Mouse (Mus musculus) monocyte, adult 2 months (primary cell): ENCODE measurements around the gene Apoc3.

Experiments used
- DNase-seq, 2 experiments: peaks; one replicate each; pipeline ENCODE4 v3.0.0; 2022; ENCODE audit warnings: low spot score in 2 of 2, low read depth in 1 of 2

Gene Apoc3

GRCm38 (mm10) chr9:46235596-46235648 is at the start of gene Apoc3:
TSS of gene Apoc3 (minus strand) at chr9:46235636.
- DNase-seq: no peak

DNA sequence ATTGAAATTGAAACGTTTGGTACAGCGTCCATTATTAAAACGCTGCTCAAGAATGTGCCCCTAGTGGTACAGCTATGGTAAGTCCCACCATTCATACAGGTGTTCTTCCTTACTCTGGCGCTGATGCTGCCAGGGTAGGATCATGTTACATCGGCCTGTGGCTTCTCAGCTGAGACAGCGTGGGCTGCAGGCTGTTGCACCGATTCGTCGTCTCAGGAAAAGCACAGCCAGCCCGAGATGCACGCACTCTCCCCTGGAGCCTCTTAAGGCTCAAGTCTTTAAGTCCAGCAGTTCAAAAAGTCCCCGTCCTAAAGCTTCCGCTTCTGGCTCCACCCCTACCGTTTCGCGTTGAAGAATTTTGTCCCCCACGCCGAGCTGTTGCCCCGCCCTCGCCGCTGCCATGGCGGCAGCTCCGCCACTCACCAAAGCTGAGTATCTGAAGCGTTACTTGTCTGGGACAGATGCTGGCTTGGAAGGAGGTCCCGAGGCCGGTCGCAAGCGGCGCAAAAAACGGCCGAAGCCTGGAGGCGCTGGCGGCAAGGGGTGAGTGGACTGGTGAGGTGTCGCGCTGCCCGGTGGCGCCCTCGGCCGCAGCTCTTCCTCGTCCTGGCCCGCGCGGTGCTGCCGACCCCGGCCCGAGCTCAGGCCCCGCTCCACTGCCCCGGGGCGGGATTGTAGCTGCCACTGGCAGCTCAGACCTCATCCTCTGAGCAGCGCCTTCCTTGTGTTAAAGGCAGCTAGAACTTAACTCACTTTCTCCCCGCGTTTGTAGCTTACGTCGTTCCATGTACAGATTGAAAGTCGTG is 47.4 kb upstream of the Apoc3 start, which contains the start of gene Bud13:
Gene Bud13, plus strand, starts transcription at position 378 of the 806 bp plus-strand sequence.
- DNase-seq: peak; percentile 82 to 90

DNA sequence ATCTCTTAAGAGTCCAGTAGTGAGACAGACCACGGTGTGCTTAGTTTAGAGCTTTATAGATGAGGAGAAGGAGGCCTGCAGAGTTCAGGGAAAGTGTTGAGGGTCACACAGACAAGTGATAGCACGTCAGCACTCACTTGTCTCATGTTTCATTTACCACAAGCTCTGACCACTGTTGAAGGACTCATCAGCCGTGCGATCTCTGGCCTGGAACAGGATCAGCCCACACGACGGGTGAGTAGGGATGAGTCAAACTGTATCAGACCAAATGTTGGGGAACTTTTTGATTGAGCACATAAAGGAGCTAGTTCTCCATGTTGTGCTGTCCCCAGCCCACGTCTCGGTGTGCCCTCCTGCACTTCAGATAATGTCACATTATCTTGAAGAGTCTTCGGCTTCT is 39.1 kb upstream of the Apoc3 start:
- DNase-seq: no peak

DNA sequence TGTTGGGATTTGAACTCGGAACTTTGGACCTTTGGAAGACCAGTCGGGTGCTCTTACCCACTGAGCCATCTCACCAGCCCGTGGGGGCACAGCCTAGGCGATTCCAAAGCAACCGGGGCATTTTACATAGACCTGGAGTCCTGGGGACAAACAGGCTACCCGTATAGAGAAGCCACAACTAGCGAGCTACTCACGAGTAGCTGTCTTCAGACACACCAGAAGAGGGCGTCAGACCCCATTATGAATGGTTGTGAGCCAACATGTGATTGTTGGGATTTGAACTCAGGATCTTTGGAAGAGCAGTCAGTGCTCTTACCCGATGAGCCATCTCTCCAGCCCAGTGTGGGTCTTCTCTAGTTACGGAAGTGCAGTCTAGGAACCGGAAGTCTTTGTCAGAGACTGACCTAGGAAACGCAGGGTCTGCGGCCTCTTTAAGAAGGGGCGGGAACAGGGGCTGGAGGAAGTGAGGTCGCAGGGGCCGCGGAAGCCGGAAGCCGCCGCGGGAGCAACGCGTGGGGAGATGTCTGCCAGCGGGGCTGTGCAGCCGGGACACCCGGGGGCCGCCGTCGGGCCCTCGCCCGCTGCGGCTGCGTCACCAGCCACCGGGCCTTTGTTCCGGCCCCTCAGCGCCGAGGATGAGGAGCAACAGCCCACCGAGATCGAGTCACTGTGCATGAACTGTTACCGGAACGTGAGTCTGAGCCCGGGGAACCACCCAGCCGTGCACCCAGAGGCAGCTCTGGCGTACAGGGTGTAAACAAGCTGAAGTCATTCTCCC is 37.4 kb upstream of the Apoc3 start, which contains the start of gene Zpr1:
Gene Zpr1, plus strand, starts transcription at position 388 of the 778 bp plus-strand sequence.
- DNase-seq: peak; percentile 76 to 84

DNA sequence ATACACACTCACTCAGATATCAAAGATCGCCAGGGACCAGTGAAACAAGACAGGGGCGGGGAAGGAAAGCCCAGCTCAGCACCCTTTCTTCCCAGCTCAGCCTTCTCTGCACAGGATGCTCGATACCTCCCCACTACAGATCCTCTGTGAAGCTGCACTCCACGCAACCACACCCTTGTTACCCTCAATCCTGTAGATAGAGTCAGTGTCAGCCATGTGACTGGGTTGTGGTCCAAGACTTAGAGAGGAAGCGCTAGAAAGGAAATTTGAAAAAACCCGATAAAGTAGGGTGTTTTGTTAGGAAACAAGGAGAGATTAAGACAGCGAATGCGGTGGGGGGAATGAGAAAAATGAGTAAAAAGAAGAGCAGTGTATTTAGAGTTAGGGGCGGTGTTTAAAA is 36.6 kb upstream of the Apoc3 start:
- DNase-seq: no peak

- no peak for DNase-seq
Observed at GRCm38 (mm10) chr9:46270782-46271181, 35.3 kb upstream of the Apoc3 start.

DNA sequence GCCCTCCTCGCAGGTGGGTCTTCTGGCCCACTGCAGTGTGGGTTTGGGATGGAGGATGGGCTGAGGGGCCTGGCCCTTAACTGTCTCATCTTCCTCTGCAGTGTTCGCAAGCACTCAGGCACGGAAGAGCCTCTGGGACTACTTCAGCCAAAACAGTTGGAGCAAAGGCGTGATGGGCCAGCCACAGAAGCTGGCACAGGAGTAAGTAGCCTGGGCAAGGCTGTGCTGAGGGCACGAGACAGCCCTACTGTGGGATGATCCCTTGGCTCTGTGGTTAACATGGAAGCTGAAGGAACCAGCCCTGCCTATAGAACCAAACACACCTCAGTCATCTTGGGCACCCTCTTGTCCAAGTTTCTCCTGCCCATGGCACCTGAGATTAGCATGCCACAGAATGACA is 33.7 kb upstream of the Apoc3 start:
- DNase-seq: no peak

DNA sequence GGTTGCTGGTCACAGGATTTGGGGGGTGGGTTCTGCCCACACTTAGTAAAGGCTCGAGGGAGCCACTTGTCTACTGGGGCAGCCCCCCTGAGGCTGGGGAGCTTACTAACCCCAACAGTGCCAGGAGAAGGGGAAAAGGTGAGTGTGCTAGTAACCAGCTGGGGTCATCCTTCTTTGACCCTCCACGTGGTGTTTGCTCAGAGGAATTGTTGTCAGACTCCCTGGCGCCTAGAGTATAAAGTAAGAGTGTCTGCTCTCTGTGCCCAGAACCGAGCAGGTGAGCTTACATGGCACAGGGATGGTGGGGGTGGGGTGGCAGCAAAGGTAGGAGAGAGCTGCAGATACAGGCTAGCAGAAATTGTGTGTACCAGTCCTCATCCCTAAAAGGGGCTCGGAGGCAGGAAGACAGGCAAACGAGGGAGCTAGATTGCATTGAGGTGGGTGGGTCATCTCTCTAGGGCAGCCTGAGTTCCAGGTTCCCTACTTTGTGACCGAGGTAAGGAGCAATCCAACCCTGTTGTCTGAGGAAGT is 33.0 kb upstream of the Apoc3 start, which contains the start of gene Apoa5:
Gene Apoa5, plus strand, starts transcription at position 291 of the 531 bp plus-strand sequence.
- no peak for DNase-seq

DNA sequence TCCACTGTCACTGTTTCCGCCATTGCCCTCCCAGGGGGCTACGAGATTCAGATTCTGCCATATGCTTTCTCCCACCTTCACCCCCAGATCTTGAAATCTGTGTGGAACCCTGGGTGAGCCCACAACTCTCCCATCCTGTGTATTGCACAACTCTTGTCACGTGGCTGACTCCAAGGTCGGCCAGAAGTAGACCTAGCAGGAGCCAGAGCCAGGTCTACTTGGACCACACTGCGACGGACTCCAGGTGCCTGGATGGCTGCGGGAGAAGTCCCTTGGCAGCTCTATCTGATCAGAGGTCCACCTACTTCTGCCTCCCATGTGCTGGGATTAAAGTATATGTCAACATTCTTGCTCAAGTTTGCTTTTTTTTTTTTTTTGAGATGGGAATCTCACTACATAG is 25.7 kb upstream of the Apoc3 start:
- DNase-seq: no peak

DNA sequence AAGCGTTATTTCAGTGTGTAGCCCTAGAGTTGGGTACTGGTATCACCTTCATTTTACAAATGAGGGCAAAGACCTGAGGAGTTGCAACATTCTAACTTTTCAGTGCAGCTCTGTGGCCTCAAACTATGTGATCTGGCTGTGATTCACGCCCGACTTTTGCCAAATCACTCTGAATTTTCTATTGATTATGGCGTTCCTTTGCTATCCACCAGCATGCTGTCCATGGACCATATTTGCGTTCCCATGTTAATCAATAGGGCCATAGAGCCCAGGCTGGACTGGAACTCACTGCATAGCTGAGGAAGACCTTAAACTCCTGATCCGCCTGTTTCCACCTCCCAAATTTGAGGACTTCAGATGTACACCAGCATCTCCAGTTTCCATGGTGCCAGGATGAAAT is 23.7 kb upstream of the Apoc3 start:
- DNase-seq: no peak

DNA sequence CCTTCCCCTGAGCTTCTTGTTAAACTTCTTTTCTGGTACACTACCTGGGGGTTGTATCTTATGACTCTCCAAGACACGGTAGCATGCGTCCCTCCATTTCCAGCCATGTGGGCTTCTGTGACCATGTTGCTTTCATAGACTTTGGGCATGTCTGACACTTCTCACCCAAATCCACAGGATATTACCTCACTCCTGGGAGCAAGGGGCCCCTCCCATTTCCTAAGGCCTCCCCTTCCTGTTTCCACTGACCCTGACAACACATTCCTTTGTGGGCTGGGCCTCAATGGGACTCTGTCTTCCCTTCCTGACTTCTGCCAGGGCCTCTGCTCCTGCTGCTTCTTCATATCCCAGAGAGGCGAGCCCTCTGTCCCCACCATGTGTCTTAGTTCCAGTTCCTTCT is 22.1 kb upstream of the Apoc3 start:
- DNase-seq: peak; percentile 29 to 49

DNA sequence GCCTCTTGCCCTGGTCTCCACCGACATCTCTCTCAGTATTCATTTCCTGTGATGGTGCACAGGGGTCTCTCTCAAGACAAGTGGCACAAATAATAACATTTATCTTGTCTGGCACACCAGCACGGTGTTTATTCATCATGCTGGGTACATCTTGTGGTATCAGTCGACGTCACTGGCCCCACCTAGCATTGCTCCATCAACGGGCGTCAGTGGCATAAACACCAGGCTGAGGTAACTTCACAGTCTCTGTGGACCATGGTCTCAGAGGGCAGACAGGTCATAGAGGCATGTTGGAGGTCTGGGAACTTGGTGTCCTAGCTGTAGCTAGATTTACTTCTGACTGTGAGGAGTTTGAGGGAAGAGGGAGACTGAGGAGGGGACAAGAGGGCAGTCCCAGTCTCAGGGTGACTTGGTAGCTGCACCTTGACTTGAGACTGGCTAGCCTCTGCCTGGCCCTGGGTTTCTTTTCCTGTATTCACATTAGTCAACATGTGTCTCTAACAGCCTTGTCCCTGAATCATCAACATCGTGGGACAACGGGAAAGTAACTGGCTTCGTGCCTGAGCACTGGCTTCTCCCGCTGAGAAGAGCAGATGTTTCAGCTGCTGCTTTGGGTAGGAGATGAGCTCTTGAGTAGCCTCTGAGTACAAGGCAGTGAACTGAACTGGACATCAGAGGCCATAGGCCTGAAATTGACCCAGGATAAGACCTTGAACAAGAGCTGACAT is 21.4 kb upstream of the Apoc3 start:
- peak; percentile 43 to 44 for DNase-seq

GRCm38 (mm10) chr9:46256177-46256576 is 20.7 kb upstream of the Apoc3 start:
- no peak for DNase-seq

DNA sequence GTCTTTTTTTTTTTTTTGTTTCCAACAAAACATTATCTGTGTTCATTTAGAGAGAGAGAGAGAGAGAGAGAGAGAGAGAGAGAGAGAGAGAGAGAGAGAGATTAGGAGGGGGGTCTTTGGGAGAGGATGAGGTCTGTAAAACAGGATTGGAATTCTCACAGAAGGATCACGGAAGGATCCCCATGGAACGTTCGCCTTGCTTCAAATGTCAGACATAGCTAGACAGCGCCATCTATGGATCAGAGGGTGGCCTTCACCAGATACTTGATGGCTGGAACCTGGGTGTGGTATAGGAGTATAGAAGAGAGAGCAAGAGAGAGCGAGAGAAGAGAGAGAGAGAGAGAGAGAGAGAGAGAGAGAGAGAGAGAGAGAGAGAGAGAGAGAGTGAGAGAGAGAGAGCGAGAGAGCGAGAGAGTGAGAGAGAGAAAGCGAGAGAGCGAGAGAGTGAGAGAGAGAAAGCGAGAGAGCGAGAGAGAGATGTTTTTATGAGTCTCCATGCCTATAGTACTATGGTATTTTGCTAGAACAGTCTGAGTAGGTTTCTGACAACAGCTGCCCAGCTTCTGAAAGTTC is 11.4 kb upstream of the Apoc3 start:
- no peak for DNase-seq

GRCm38 (mm10) chr9:46243584-46243983 is 8.1 kb upstream of the Apoc3 start:
- DNase-seq: no peak

GRCm38 (mm10) chr9:46243122-46243521 is 7.7 kb upstream of the Apoc3 start:
- DNase-seq: no peak

- no peak for DNase-seq
Observed at GRCm38 (mm10) chr9:46241818-46242217, 6.4 kb upstream of the Apoc3 start.

DNA sequence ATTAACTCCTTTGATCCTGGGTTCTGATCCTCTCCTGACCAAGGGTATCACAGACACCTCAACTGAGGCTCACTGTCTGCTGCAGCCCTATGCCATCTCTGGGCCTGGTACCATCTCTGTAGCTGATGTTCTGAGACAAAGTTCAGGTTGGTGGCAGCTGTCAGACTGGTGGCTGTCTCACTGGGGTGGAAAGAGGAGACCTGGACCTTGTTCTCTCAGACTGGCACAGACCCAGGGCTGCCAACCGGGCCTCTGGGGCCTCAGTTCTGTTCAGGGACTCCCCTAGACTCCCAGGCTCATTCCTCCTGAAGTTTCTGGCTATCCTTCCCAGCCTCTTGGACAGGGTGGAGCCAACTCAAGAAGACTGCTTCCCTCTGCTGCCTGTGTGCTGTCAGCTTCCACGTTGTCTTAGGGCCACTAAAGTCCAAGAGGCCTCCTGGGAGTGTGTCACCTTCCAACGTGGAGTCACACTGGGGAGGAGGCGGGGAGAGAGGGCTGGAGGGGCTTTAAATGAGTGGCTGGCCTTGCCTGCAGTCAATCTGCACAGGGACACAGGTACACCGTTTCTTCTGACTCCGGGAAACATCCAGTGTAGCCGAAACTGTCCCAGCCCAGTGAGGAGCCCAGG is 5.2 kb upstream of the Apoc3 start, which contains the start of gene Apoa4:
Gene Apoa4, plus strand, starts transcription at position 171 of the 628 bp plus-strand sequence.
- DNase-seq: no peak

DNA sequence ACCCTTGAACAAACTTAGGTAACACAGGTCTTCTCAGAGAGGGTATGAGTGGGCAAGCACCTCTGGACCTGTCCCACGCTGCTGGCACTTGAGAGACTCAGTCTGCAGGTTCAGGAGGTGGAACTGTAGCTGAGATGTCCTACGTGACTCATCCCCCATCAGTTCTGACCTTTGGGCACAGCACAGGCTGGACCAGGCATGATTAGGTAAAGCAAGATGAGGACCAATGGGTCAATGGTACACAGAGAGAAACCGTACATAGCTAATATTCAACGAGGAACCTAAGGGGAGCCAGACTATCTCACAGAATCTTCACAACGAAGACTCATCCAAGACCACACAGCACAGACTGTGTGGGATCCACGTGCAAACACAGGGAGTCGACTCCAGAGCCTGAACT is 3.4 kb upstream of the Apoc3 start:
- DNase-seq: no peak

- no peak for DNase-seq
Observed at GRCm38 (mm10) chr9:46235649-46236048, 213 bp upstream of the Apoc3 start.

- DNase-seq: no peak
Observed at GRCm38 (mm10) chr9:46235196-46235595, 240 bp downstream of the Apoc3 start.
